Mouse (Mus musculus) lung, embryonic 15.5 days (tissue): ENCODE data around the gene 4933407L21Rik. TPM values are rescaled to one million over a fixed set of nuclear protein-coding genes. Genes with fewer than 3 reads are reported as not detected.

Experiments used
- ATAC-seq: fragments of 200-750 bp; cut with Nextera tagmentation; 2 replicates; pipeline ENCODE4 v1.8.0; 2017; ENCODE audit warnings: moderate number of reproducible peaks, borderline replicate concordance; ENCODE audit not compliant: low FRiP score, low TSS enrichment; ENCODE audit errors: extremely low read depth
- H3K27ac ChIP-seq: fragments of 300-500 bp; sonication (generic); 2 replicates; pipeline ENCODE4 v1.5.1; 2015; ENCODE audit warnings: moderate library complexity, mild to moderate bottlenecking, inconsistent platforms
- H3K27me3 ChIP-seq: fragments of 300-500 bp; sonication (generic); 2 replicates; pipeline ENCODE4 v1.6.1; 2015; ENCODE audit warnings: inconsistent platforms
- H3K36me3 ChIP-seq: fragments of 300-500 bp; sonication (generic); 2 replicates; pipeline ENCODE4 v1.6.1; 2015; ENCODE audit warnings: inconsistent platforms
- H3K4me1 ChIP-seq: fragments of 300-500 bp; sonication (generic); 2 replicates; pipeline ENCODE4 v1.6.1; 2015; ENCODE audit warnings: inconsistent platforms
- H3K4me2 ChIP-seq: fragments of 300-500 bp; sonication (generic); 2 replicates; pipeline ENCODE4 v1.6.1; 2015; ENCODE audit warnings: inconsistent platforms, mild to moderate bottlenecking, moderate library complexity
- H3K4me3 ChIP-seq: fragments of 300-500 bp; sonication (generic); 2 replicates; pipeline ENCODE4 v1.5.1; 2015; ENCODE audit warnings: mild to moderate bottlenecking, inconsistent platforms
- H3K9ac ChIP-seq: fragments of 300-500 bp; sonication (generic); 2 replicates; pipeline ENCODE4 v1.6.1; 2015; ENCODE audit warnings: inconsistent platforms
- H3K9me3 ChIP-seq: fragments of 300-500 bp; sonication (generic); 2 replicates; pipeline ENCODE4 v1.6.1; 2016; ENCODE audit warnings: inconsistent platforms
- WGBS: fragments of 180-500 bp; shearing (Covaris S2); methylation state at CpG from one replicate; pipeline ENCODE4 v1.1.7; 2015; 5-methylcytosine and 5-hydroxymethylcytosine counted together
- polyA plus RNA-seq: library from polyadenylated mRNA; unstranded; fragments of >200 nt; fragmentation: Nextera tagmentation; extraction: Ambion mirVana; gene quantifications from 2 replicates; pipeline ENCODE4 v1.2.1, GENCODE M21; 2015

The 4933407L21Rik gene
- polyA plus RNA-seq, 1 experiment from 2014 or later = 0.47 TPM

- Histone ChIP-seq H3K4me1 (peaks cover 18% of the 10 kb centered on the region), H3K9ac (no peak overlapping the region), H3K27me3 (no peaks in the 10 kb centered on the region), H3K4me2 (no peak overlapping the region), H3K4me3 (no peak overlapping the region), H3K27ac (no peak overlapping the region), H3K36me3 (no peaks in the 10 kb centered on the region), H3K9me3 (no peaks in the 10 kb centered on the region)
- no peak for ATAC-seq
- WGBS = 61% methylated on average over 6 of the region's 6 CpGs
These were observed 8.0 kb downstream of the 4933407L21Rik start for GRCm38 (mm10) chr1:85936265-85936664.

GRCm38 (mm10) chr1:85937323-85937722 is 9.0 kb downstream of the 4933407L21Rik start:
- Histone ChIP-seq H3K4me2 (no peak overlapping the region), H3K9me3 (no peaks in the 10 kb centered on the region), H3K36me3 (no peaks in the 10 kb centered on the region), H3K27me3 (no peaks in the 10 kb centered on the region), H3K27ac (no peak overlapping the region), H3K4me1 (peaks cover 18% of the 10 kb centered on the region), H3K4me3 (no peak overlapping the region), H3K9ac (no peak overlapping the region)
- ATAC-seq = no peak
- 59% methylated on average over 1 of the region's 1 CpGs for WGBS

- Histone ChIP-seq H3K4me1 (no peaks in the 10 kb centered on the region), H3K27me3 (no peaks in the 10 kb centered on the region), H3K9me3 (no peaks in the 10 kb centered on the region), H3K4me2 (no peak overlapping the region), H3K27ac (no peak overlapping the region), H3K36me3 (no peaks in the 10 kb centered on the region), H3K4me3 (no peak overlapping the region), H3K9ac (no peak overlapping the region)
- WGBS = 72% methylated on average over 8 of the region's 8 CpGs
- no peak for ATAC-seq
These were observed 14.0 kb downstream of the 4933407L21Rik start for GRCm38 (mm10) chr1:85942318-85942717.

- Histone ChIP-seq H3K9me3 (no peaks in the 10 kb centered on the region), H3K9ac (no peak overlapping the region), H3K4me1 (no peaks in the 10 kb centered on the region), H3K4me2 (no peak overlapping the region), H3K27me3 (no peaks in the 10 kb centered on the region), H3K36me3 (no peaks in the 10 kb centered on the region), H3K27ac (no peak overlapping the region), H3K4me3 (no peak overlapping the region)
- WGBS = 89% methylated on average over 2 of the region's 2 CpGs
- ATAC-seq = no peak
These were observed 20.9 kb downstream of the 4933407L21Rik start for GRCm38 (mm10) chr1:85949085-85949684.

- no peak overlapping the region for H3K4me3 ChIP-seq
- H3K4me1 ChIP-seq = no peaks in the 10 kb centered on the region
- WGBS = 66% methylated on average over 3 of the region's 3 CpGs
- no peak overlapping the region for H3K4me2 ChIP-seq
- no peaks in the 10 kb centered on the region for H3K9me3 ChIP-seq
- H3K27ac ChIP-seq = no peak overlapping the region
- H3K9ac ChIP-seq = no peak overlapping the region
- no peaks in the 10 kb centered on the region for H3K36me3 ChIP-seq
- no peaks in the 10 kb centered on the region for H3K27me3 ChIP-seq
- no peak for ATAC-seq
These were observed 26.9 kb downstream of the 4933407L21Rik start for GRCm38 (mm10) chr1:85955150-85955549.

- H3K27ac ChIP-seq = no peak overlapping the region
- no peaks in the 10 kb centered on the region for H3K9me3 ChIP-seq
- H3K36me3 ChIP-seq = no peaks in the 10 kb centered on the region
- H3K27me3 ChIP-seq = no peaks in the 10 kb centered on the region
- 62% methylated on average over 5 of the region's 5 CpGs for WGBS
- H3K4me1 ChIP-seq = no peaks in the 10 kb centered on the region
- 0 out of 2 replicates have a peak, but pooled peaks have one; percentile 14 for ATAC-seq
- no peak overlapping the region for H3K4me2 ChIP-seq
- H3K4me3 ChIP-seq = no peak overlapping the region
- H3K9ac ChIP-seq = no peak overlapping the region
These were observed 29.0 kb downstream of the 4933407L21Rik start for GRCm38 (mm10) chr1:85957290-85957689.

- Histone ChIP-seq H3K9ac (no peak overlapping the region), H3K4me2 (no peak overlapping the region), H3K4me1 (no peaks in the 10 kb centered on the region), H3K27ac (no peak overlapping the region), H3K4me3 (no peak overlapping the region), H3K27me3 (no peaks in the 10 kb centered on the region), H3K36me3 (no peaks in the 10 kb centered on the region), H3K9me3 (no peaks in the 10 kb centered on the region)
- 0 out of 2 replicates have a peak, but pooled peaks have one; percentile 25 for ATAC-seq
- WGBS = 48% methylated on average over 9 of the region's 9 CpGs
These were observed 29.8 kb downstream of the 4933407L21Rik start for GRCm38 (mm10) chr1:85957942-85958619.

- Histone ChIP-seq H3K27ac (no peak overlapping the region), H3K9me3 (no peaks in the 10 kb centered on the region), H3K27me3 (no peaks in the 10 kb centered on the region), H3K9ac (no peak overlapping the region), H3K4me2 (no peak overlapping the region), H3K36me3 (no peaks in the 10 kb centered on the region), H3K4me1 (no peaks in the 10 kb centered on the region), H3K4me3 (no peak overlapping the region)
- no peak for ATAC-seq
- 39% methylated on average over 6 of the region's 6 CpGs for WGBS
These were observed 31.0 kb downstream of the 4933407L21Rik start for GRCm38 (mm10) chr1:85959129-85959888.

GRCm38 (mm10) chr1:85959889-85960276 is 31.6 kb downstream of the 4933407L21Rik start:
- 69% methylated on average over 2 of the region's 2 CpGs for WGBS
- no peaks in the 10 kb centered on the region for H3K36me3 ChIP-seq
- H3K4me3 ChIP-seq = no peak overlapping the region
- no peaks in the 10 kb centered on the region for H3K4me1 ChIP-seq
- H3K9ac ChIP-seq = no peak overlapping the region
- no peak for ATAC-seq
- H3K27me3 ChIP-seq = no peaks in the 10 kb centered on the region
- H3K4me2 ChIP-seq = no peak overlapping the region
- no peak overlapping the region for H3K27ac ChIP-seq
- H3K9me3 ChIP-seq = no peaks in the 10 kb centered on the region

- H3K4me1 ChIP-seq = no peaks in the 10 kb centered on the region
These were observed 32.6 kb downstream of the 4933407L21Rik start, which contains the start of gene Gpr55 for GRCm38 (mm10) chr1:85960873-85961272. Gene Gpr55 (minus strand): TSS chr1:85961007.

GRCm38 (mm10) chr1:85962081-85962480 is 33.8 kb downstream of the 4933407L21Rik start:
- H3K27ac ChIP-seq = no peak overlapping the region
- ATAC-seq = no peak
- no peaks in the 10 kb centered on the region for H3K9me3 ChIP-seq
- H3K4me1 ChIP-seq = no peaks in the 10 kb centered on the region
- no peak overlapping the region for H3K9ac ChIP-seq
- H3K4me3 ChIP-seq = no peak overlapping the region
- H3K36me3 ChIP-seq = no peaks in the 10 kb centered on the region
- no peak overlapping the region for H3K4me2 ChIP-seq
- H3K27me3 ChIP-seq = no peaks in the 10 kb centered on the region
- 66% methylated on average over 3 of the region's 3 CpGs for WGBS

More at GRCm38 (mm10) chr1:85960873-85961272, 32.6 kb downstream of the 4933407L21Rik start, which contains the start of gene Gpr55:
- Histone ChIP-seq H3K9me3 (no peaks in the 10 kb centered on the region), H3K4me3 (no peak within 1 kb of the TSS), H3K36me3 (no peaks in the 10 kb centered on the region), H3K27ac (no peak within 1 kb of the TSS), H3K4me2 (no peak within 1 kb of the TSS), H3K27me3 (no peaks in the 10 kb centered on the region), H3K9ac (no peak within 1 kb of the TSS)
- WGBS = 62% methylated on average over 5 of the region's 5 CpGs
- no peak for ATAC-seq

GRCm38 (mm10) chr1:85965856-85966255 is 37.6 kb downstream of the 4933407L21Rik start:
- WGBS = 82% methylated on average over 3 of the region's 3 CpGs
- no peaks in the 10 kb centered on the region for H3K9me3 ChIP-seq
- no peak overlapping the region for H3K9ac ChIP-seq
- H3K27ac ChIP-seq = no peak overlapping the region
- no peak overlapping the region for H3K4me2 ChIP-seq
- no peak overlapping the region for H3K4me3 ChIP-seq
- no peaks in the 10 kb centered on the region for H3K36me3 ChIP-seq
- no peak for ATAC-seq
- H3K27me3 ChIP-seq = no peaks in the 10 kb centered on the region
- H3K4me1 ChIP-seq = no peaks in the 10 kb centered on the region
